Mouse (Mus musculus) kidney, postnatal 10 days (tissue): Measurements from ENCODE around the gene St13.

Experiments used
- DNase-seq: peaks from one replicate; pipeline ENCODE4 v3.0.0; 2021; ENCODE audit warnings: mixed read lengths

Gene St13

DNA sequence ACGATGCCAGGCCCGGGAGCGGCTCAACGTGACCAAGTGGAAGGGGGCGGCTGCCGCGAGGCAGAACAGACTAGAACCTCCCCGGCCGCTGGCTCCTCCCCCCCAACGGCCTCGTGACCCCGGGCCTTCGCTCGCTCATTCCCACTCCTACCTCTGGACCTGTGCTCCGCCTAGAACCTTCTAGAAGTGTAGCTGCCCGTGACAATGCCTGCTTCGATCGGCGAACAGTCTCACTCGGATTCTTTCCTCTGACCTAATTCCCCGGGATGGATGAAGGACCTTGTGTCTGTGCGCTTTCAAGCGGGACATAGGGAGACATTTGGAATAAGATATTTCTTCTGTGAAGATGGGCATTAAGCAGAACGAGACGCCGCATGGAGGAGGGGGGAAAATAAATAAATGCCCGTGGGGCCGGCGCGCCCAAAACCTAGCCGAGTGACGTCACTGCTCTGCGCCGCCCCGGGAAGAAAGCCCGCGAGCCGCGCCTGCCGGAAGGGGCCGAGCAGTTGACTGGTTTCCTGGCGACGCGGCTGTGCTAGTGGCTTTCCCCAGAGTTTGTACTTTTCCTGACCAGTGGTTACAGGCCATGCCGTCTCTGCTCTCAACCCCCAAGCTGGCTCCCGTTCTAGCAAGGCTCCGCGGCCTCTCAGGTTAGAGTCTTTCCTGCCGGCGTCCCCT lies at the start of gene St13, which contains the start of gene Xpnpep3:
St13 (minus strand) TSS at position 440 of the 678 bp plus-strand sequence.
Xpnpep3 (plus strand) TSS at position 501 of the 678 bp plus-strand sequence.
- DNase-seq, result peak; percentile 99

DNA sequence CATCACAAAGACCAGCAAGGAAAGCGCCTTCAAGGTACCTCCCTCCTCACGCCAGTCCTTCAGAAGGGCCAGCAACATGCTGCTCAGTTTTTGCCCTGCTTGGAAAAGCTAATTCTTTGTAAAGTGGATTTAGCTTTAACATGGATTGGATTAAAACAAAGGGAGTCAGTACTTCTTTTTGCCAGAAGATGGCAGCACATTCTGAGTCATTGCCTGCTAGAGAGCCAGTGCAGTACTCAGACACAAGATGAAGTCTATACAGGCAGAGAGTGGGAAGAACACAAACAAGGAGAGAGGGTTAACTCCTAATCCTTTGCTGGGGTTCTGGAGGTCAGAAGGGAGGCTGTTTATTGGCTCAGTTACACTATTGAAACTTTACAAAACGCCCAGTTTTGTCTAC lies 48.6 kb upstream of the St13 start:
- peak; percentile 69 for DNase-seq

DNA sequence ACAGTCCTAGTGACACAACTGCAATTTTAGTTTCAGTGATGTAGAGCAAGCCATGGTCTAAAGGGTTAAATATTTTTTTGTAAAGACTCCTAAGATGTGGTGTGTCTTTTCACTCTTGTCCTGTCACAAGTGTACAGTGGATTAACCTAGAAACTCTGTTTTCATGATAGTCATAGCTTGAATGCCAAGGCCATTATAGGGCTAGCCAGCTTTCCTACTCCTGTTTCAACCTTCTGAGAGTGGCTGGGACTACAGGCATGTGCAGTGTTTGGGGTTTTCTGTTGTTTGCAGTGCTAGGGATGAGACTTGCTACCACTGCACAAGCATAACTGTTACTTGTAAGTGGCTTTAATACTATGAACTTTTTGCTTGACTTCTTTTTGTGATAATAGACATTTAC lies 39.4 kb upstream of the St13 start:
- DNase-seq, result no peak

DNA sequence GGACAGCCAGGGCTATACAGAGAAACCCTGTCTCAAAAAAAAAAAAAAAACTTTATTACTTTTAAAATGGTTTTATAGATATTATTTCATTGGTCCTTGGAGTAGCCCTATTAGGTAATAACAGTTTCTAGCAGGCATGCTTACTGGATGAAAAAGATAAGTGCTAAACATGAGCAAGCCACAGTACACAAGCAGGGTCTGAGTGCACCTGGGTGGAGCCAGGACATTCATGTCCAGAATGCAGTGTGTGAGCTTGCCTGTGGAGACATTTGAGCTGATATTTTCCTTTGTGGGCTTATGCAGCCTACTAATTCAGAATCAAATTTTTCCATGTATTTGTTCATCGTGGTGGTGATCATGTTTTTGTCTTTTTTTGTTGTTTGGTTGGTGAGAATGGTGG lies 38.5 kb upstream of the St13 start:
- no peak for DNase-seq

DNA sequence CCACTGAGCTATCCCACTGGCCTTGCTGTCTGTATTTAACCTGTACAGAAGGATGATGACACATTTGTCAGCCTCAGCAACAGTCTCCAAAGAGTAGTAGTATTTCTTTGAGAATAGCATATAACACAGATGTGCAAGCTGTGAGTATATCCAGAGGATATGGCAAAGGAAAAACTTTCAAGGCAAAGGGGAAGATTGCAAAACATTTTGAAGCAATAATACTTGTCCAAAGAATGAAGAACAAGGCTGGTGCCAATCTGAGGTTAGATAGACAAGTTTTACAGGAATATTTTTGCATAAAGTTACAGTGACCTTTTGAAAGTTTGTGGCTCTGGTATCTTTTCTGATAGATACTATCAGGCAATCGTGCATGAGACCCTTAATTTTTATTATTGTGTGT lies 31.3 kb upstream of the St13 start:
- no peak for DNase-seq

DNA sequence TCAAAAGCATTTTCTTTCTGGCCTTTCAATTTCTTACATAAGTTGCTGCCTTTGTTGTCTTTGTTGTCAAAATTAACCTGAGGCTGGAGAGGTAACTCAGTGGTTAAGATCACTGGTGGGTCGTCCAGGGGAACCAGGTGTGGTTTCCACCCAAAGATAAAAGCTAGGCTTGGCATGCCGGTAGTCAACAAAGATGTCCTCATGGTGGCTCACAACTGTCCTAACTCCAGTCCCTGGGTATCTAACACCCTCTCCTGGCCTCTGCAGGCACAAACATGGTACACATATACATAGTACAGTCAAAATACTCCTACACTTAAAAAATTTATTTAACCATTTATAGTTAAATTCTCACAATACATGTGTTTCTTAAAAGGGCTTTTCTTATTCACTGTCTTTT lies 28.1 kb upstream of the St13 start:
- DNase-seq, result no peak

DNA sequence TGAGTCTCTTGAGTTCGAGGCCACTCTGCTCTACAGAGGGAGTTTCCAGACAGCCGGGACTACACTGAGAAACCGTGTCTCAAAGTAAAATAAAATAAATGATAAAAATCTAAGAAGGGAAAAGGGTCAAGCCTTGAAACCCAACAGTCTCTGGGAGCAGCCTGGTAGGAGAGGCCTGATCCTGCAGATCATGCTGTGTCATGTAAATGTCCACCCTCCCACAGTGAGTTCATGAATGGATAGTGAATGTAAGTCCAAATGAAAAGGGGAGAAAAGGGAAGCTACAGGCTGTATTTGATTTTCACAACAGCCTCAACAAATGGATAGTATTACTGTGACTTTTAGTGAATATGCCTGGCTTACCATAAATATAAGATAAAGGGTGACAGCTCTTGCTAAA lies 25.4 kb upstream of the St13 start:
- no peak for DNase-seq

DNA sequence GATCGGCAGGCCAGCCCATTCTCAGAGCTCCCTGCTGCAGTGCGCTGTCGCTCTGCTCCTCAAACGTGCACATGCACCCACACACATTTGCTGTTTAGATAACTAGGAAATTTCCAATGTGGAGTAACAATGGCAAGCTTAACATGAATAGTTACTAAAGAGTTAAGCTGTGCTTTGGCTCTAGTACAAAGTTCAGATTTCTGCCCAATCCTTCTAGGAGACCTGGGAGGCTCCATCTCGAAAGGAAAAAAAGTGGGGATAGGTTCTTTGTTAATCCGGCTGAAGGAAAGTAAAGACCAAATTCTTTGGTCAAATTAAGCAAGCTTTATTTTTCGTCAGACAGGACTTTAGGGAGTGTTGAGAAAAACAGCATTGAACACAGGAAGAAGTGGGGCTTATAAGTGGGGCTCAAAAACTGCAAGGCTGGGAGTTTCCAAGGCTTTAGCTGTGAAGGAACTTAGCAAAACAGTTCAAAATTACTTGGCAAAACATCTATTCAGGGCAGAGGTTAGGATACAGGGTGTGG lies 22.3 kb upstream of the St13 start:
- DNase-seq, result peak; percentile 14

DNA sequence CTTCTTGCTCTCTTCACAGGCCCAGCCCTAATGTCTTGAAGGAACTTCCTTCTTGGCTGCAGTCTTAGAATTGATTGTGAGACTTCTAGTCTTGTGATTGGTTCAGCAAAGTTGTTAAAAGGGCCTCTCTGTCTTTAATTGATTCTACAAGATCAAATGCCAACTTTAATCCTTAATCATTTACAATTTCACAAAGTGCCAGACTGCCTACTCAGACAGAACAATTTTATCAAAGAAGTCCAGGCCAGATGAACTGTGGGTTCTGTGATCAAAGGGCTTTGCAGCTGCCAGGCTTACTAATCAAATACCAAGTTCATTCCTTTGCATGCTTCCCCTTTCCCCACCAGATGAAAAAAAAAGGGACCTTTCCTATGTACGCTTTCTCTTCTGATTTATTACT lies 21.6 kb upstream of the St13 start:
- DNase-seq, result no peak

DNA sequence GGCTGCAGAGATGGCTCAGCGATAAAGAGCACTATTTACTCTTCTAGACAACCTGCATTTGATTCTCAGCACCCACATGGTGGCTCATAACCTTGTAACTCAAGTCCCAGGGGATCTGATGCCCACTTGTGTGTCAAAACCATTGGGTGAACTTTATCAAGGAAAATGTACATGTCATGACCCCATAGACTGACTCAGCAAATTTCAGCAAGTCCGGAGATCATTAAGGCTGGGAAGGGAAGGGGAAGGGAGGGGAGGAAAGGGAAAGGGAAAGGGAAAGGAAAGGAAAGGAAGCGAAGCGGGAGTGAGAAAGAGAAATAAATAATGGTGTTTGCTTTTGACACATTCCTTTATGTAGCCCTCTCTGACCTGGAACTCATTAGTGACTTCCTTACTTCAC lies 18.2 kb upstream of the St13 start:
- DNase-seq, result no peak

DNA sequence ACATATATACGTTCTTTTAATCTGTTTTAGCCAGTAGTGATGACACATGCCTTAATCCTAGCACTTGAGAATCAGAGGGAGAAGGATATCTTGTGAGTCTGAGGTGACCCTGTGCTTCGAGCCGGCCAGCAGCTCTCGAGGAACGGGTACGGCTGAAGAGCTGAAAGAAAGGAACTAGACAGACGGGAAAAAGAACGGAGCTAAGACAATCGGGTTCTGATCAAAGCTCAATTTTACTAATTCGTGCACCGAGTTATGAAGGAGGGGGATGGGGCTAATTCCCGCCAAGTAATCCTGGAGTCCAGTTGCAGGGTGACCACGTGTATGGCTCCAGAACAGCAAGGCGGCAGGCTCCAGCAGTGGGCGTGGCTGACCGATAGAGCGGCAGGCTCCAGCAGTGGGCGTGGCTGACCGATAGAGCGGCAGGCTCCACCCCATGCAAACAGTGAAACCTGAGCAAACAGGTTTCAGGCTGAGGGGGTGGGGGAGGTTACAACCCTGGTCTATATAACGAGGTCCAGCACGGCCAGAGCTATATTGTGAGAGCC lies 17.0 kb upstream of the St13 start:
- peak; percentile 84 for DNase-seq

DNA sequence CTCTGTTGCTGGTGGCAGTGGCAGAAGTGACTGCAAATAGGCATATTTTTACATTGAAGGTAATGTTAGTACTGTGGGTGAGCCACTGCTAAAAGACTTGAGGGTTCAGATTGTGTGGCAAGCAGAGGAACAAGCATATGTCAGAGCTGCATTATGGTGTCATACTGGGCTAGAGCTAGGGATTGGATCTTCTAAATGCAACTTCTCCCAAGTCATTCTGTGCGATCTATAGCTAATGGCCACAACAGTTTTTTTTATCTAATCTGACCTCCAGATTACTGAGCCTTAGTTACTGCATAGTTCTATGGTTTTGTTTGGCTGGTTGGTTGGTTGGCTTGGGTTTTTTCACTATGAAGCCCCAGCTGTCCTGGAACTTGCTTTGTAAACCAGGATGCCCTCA lies 8.3 kb upstream of the St13 start, which contains the start of gene Dnajb7:
Dnajb7 (minus strand) TSS at position 101 of the 400 bp plus-strand sequence.
- DNase-seq, result no peak

DNA sequence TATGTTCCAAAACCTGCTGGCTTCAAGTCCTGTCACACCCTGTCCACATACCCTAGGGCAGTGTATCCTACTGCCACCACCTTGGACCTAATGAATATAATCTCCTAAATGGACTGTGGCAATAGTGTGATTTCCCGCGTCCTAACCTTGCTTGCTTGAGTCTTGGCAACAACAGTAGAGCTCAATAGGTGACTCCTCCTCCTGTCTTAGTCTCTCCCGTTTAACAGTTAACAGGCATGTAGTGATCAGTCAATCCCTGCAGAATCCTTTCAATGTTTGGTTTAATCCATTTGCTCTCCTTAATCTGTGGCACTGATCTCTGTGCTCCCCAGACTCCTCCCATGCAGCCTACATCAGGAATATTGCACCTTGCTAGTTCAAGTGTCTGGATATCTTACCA lies 5.1 kb upstream of the St13 start:
- DNase-seq, result no peak

DNA sequence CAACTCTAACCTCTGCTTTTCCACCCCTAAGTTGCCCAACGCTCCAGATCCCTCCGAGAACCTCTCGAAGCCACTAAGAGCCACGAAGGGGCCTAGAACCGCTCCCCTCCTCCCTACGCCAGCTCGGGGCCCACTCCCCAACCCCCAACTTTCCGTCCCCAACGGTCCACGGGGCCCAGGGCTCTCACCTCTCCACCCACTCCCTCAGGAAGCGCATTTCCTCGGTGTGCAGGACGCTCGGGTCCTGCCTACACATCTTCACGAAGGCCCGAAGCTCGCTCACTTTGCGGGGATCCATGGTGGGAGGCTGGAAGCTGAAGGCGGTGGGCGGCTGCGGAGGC lies 610 bp downstream of the St13 start:
- DNase-seq, result no peak

DNA sequence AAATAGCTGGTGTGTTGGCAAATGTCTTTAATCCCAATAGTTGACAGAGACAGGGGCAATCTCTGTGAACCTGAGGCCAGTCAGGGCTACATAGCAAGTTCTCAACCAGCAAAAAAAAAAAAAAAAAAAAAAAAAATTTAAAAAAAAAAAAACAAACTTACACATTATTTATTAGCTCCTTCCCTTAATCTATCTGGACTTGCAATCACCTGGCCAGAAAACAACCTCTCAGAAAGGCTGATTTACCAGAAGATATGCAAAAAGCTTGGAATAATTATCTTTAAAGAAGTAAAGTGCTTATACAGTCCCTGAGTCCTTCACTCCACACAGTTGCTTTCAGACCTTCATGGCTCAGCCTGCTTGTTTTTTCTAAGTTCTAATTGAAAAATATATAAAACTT lies 1.7 kb downstream of the St13 start:
- no peak for DNase-seq

DNA sequence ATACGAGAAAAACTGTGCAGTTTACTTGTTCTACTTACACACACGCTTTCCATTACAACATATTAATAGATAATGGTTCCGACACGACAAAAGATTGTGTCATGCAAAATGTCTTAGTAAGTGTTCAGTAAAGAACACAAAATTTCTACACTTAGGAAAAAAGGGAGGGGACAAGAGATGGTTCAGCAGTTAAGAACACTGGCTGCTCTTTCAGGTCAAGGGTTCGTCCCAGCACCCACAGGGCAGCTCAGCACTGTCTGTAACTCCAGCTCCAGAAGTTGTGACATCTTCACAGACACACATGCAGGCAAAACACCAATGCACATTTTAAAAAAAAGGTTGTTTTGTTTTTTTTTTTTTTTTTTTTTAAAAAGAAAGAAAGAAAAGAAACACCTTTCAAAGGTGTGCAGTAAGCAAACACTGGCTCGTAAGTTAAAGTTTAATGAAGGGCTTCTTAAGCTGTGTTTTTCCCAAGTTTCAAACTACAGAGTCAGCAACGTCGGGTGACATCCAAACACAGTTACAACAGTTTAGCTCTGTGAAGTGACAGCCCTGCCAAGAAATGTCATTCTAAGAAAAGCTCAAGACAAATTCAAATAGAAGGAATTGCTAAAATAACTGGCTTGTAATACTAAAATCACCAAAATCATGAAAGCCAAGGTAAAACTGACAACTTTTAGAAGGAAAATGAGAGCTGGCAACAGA lies 5.5 kb downstream of the St13 start:
- no peak for DNase-seq

DNA sequence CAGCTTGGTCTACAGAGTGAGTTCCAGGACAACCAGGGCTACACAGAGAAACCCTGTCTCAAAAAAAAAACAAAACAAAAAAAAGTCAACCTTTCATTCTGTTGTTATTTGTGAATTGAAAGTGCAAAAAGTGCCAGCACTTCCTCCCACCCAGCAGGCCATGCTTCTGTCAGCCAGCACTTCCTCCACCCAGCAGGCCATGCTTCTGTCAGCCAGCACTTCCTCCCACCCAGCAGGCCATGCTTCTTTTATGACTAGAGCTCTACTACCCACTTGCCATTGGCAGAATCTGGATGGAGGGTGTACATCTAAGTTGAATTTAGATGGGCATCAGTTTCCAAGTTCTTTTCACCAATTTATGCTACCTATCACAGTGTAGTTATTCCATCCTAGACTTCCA lies 6.9 kb downstream of the St13 start:
- DNase-seq, result peak; percentile 23

DNA sequence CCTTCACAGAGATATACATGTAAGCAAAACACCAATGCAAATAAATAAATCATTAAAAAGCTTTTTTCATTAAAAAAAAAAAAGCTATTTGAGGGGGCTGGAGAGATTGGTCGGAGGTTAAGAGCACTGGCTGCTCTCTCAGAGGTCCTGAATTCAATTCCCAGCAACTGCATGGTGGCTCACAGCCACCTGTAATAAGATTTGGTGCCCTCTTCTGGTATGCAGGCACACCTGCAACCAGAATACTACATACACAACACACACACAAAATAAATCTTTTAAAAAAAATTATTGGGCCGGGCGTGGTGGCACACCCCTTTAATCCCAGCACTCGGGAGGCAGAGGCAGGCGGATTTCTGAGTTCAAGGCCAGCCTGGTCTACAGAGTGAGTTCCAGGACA lies 13.6 kb downstream of the St13 start:
- no peak for DNase-seq

DNA sequence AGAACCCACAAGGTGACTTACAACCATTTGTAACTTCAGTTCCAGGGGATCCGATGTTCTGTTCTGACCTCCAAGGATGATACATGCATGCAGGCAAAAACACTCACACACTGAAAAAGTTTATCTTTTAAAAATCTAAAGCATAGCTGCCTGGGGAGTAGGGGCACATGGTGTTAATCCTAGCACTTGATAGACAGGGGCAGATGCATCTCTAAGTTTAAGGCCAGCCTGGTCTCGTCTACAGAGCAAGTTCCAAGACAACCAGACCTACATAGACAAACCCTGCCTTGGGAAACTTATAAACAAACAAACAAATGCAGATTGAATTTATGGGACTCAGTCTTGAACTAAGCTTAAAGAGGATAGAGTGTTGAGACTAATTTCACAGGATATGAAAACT lies 21.0 kb downstream of the St13 start:
- no peak for DNase-seq

DNA sequence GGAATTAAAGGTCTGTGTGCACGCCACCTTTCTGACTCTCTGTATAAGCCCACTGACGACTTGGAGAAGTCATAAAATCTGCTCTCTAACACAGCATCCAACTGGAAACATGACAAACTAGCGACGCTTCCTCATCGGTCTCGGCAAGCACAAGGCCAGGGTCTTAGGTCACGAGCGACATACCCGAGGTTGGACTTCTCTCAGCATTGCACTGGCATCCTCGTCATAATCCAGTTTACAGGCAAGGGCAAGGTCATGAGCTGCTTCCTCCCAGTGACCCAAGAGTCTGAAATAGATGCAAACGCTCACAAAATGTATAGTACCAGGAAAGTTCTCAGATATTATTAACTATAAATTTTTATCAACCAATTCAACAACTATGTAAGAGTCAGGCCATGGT lies 25.3 kb downstream of the St13 start:
- DNase-seq, result no peak

DNA sequence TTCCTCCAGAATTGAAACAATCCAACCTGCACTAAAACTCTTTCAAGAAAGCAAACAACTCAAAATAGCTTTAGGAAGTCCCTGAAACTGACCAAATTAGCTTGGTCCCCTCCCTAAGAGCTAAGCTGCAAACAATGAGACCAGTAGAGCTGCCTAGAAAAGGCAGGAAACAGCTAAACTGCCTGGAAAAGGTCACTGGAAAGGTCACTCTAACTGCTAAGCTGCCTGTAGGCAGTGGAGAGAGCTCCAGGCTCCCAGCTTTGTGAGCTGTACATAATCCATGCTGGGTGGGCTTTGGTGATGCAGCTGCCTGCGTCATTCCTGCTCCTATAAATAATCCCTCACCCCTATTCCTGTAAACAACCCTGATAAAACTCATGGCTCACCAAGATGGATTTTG lies 29.5 kb downstream of the St13 start:
- no peak for DNase-seq

DNA sequence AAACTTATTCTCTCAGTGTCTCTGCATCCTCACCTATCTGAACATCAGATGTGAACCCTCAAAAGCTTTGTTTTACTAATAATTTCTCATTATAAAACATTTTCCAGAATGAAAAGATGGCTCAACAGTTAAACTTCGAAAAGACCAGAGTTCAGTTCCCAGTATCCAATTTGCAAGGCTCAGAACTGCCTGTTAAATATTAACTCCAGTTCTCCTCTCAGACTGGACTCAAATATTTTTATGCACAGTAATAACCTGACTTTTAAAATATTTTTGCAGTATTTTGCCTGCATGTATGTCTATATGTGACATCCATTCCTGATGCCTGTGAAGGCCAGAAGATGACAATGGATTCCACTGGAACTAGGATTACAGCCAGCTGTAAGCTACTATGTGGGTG lies 31.3 kb downstream of the St13 start:
- no peak for DNase-seq

DNA sequence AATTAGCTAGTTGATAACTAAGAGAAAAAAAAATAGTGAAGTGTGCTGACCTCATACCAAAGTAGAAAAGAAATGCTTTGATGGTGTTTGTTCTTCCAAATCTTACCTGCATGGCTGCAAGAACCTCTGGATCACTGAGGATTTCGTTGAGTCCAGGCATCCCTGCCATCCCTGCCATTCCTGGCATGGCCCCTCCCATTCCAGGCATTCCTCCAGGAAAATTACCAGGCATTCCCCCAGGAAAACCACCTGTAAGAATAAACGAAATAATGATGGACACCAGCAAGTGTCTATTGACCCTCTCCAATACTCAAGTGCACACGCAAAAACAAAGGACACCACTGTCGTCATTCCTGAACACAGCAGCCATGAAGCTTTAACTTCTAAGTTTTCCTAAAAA lies 33.6 kb downstream of the St13 start:
- DNase-seq, result no peak

DNA sequence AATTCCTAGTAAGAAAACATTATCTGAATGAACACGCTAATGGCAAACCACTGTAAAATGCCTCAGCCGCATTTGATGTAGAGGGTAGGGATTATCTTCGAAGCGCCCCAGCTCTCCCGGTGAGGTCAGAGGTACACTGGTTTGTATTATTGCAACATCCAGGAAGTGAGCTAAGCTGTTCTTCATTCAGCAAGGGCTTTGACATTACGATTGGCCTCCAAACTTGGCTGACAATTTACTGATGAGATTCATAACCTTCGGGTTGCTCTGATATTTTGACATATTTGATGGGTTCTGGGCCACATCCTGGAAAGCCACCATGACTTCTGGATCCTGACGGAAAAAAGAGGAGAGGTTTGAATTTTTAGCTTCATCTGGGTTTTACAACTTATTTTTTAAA lies 34.6 kb downstream of the St13 start:
- DNase-seq, result no peak
